Mouse (Mus musculus) left cerebral cortex, postnatal 4 days (tissue): Measurements from ENCODE around the gene Gdf10. TPM values are rescaled to one million over a fixed set of nuclear protein-coding genes. Genes with fewer than 3 reads are reported as not detected.

Source experiments
- DNase-seq: peaks from one replicate; pipeline ENCODE4 v3.0.0-alpha.2; 2022
- intact Hi-C: fragments of 180-260 bp; cut with DNase I; formaldehyde crosslinking; loops from one replicate; pipeline ENCODE4 v1.15.1; 2025
- total RNA-seq, 2 experiments: library from RNA; stranded (reverse); gene quantifications; 2 replicates each; pipeline ENCODE4 v1.2.3; 2021

The Gdf10 gene
- total RNA-seq, 2 experiments from 2014 or later, result 7.7 to 9.2 TPM

DNA sequence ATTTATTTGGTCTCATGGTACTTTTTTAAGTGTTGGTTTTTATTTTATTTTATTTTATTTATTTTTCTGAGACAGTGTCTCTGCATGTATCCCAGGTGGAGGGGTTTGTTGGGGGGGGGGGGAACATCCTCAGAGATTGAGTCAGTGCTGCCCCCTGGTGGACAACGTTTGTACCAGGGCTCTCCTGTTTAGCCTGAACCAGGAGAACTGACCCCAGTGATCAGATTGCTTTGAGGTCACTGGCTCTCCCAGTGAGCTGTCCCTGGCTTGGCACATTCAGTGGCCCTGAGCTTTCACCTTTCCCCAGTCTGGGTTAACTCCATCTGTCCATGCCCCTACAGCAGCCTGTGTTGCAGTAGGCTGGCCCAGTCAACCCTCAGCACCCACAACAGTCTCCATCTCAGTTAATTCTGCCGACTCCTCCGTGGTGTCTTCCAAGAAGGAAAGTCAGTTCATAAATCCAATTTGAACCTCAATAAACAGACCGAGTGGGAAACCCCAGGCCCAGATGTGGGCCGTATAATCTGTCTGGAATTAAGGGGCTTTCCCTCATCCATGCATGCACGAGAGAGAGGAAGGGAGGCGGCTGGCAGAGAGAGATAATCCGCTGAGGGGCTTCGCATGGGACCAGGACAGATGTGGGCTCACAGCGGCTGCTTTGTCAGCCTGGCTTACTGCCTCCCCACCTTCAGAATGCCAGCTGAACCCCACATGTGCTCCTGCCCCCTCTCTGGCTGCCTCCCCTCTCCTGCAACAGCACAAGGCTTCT lies 9.7 kb downstream of the Gdf10 start:
- peak; percentile 81 for DNase-seq
- intact Hi-C loops, result loop anchor here (5.0 kb wide), 1 partner anchor 301 kb away; no protein-coding TSS in a partner anchor

DNA sequence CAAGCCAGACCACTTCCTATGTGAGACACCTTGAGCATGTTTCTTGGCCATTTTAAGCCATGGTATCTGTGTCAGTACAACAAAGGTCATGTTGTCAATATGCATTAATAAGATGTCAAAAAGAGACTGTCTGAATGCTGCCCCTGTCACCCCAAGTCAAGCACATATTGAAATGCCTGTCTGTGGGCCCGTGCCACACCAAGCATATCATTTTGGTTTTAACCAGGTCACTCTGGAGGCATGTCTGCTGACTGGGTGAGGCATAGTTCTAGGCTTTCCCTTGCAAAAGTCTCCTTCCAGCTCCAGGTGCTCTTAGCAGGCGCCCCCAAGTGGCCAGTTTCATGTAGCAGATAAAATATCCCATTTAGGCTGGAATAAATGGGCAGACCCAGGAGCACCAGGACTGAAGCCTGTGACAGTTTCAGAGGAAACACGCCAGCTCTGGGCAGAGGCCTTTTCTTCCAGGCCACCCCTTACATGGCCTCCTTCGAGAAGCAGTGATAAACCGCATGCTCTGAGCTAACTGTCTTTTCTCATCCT lies 10.5 kb downstream of the Gdf10 start:
- DNase-seq, result peak; percentile 72
- intact Hi-C loops, result loop anchor here (5.0 kb wide), 1 partner anchor 302 kb away; no protein-coding TSS in a partner anchor

DNA sequence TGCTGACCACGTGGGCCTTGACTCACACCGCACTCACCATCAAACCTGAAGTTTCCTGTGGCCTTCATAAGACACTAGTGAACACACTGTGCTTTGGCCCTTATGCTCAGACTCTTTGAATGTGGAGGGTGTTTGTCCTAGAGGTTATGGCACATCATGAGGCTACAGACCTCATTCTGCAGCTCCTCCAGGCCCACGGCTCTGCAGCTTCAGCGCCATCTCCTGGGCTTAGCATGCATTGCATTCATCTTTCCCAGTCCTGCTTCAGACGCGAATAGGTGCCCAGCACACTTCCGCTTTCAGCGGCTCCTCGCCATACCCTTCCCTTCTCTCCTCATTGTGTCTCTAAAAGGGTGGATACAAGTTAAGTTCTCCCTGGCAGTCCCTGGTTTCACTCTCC lies 15.7 kb downstream of the Gdf10 start:
- intact Hi-C loops, result no loop called here
- DNase-seq, result peak; percentile 85

DNA sequence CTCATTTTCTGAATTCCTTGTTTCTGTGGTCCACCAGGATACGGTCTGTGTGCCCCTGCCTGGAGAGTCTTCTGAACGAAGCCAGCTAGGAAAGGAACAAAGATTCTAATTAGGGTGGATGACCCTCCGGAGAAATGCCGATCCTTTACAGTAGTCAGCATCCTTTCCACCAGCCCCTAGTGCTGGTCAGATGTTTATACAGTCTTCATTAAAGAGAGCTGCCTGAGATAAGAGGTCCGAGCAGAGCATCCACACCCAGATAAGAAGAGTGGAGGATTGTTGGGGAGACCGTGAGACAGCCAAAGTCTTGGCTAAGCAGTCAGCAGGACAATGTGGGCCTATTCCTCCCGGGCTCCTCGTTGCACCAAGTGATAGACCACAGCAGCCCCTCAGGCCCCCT lies 17.4 kb downstream of the Gdf10 start, which contains the start of gene Gdf2:
Gene Gdf2 (plus strand): TSS at position 301 of the 400 bp plus-strand sequence.
- DNase-seq, result no peak
- intact Hi-C loops, result no loop called here

DNA sequence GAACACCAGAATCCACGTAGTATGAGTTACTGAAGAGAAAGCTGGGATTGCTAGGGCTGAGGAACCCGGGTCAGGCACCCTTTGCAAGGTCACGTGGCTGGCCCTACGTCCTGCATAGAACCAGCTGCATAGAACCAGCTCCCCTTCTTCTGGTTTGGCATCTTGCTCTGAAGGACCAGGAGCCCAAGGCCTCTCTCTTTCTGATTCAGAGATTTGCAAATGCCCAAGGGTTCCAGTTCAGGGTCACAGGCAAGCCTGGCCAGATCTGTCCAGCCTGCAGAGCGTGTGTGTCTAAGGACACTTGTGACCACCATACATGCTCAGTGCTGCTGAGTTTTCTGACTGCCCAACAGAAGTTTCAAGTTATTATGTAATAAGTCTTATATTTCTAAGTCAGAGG lies 18.8 kb downstream of the Gdf10 start:
- intact Hi-C loops, result no loop called here
- no peak for DNase-seq

DNA sequence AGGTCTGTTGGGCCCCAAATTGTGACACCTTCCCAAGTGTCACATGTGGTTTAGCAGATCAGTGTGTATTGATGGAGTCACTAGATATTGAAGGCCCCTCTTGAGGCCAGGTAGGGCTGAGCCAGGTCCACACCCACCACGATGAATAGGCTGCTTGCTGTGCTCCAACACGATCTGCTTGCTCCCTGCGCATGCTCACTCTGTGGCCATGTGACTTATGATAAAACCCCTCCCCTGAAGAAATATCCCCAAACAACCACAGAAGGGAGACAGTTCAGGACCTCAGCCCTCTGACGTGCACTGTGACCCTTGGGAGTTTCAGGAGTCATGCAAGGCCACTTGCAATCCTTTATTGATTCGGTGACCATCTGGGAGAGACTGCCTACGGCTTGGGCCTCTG lies 22.7 kb downstream of the Gdf10 start:
- DNase-seq, result no peak
- intact Hi-C loops, result no loop called here

DNA sequence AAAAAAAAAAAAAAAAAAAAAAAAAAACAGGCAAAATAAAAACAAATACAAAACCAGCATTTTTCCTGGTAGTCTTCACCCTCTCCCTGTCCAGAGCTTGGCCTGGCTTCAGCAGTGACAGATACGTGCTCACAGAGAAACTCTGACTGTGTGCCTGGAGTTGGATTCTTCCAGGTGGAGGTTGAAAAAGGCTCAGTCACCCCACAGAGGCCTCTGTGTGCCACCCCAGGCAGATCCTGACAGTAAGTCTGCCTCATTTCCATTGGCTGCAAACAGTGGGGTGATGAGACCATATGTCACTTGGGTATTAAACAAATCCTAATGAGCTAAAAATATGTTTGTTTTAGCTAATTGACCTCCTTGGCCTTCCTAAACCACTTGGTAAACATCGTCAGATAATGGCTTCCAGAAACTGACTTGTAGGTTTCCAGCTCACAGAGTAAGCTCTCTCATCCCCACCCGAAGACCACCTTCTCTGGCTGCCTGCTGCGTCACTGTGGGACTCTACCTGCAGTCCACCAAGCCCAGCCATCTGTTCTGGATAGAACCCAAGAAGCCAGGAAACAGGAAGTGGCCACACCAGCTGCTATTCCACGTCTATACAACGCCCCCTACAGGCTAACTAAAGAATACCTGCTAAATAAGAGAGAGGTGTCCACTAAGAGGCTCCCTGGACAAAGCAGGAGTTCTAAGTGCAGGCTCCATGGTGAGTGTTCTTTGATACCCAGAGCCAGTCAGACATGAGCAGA lies 29.0 kb downstream of the Gdf10 start:
- no peak for DNase-seq
- intact Hi-C loops, result no loop called here

DNA sequence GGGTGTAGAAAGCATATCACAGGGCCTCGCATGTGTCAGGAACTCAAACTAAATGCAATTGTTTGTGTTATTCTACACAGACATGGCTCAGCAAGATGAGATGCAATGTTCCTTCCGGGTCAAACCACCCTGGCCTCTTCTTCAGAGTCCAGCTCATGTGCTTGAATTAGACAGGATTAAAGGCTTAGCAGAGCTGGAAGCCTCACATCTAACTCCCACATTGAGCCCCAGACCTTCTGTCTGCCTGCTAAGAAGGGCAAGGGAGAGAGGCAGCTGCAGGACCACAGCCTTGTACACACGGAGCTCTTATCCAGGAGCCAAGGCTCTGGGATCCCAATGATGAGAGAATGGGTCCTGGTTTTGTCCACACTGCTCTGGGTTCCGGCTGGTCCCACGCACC lies 30.4 kb downstream of the Gdf10 start, which contains the start of gene Rbp3:
Gene Rbp3 (plus strand): TSS at position 243 of the 400 bp plus-strand sequence.
- intact Hi-C loops, result no loop called here
- DNase-seq, result no peak

DNA sequence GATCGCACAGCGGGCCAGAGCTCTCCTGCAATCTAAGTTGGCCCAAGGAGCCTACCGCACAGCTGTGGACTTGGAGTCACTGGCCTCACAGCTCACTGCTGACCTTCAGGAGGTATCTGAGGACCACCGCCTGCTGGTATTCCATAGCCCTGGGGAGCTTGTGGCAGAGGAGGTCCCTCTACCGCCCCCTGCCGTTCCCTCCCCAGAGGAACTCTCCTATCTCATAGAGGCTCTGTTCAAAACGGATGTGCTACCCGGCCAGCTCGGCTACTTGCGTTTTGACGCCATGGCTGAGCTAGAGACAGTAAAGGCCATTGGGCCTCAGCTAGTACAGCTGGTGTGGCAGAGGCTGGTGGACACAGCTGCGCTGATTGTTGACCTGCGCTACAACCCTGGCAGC lies 32.7 kb downstream of the Gdf10 start:
- no peak for DNase-seq
- intact Hi-C loops, result no loop called here

DNA sequence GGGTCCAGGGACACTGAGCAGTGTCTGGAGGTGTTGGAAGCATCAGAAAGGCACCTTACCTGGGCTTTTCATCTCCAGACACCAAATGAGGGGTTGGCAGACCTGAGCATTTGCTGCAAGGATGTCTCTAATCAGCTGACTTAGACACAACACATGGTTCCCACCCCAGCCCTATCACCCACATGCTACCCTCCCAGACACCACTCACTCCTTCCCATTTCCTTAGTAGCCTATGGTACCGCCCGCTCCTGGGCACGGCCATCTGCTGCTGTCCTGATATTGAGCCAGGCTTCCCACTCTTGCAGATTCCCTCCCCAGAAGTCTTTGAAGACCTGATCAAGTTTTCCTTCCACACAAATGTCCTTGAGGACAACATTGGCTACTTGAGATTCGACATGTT lies 34.8 kb downstream of the Gdf10 start:
- no peak for DNase-seq
- intact Hi-C loops, result no loop called here

DNA sequence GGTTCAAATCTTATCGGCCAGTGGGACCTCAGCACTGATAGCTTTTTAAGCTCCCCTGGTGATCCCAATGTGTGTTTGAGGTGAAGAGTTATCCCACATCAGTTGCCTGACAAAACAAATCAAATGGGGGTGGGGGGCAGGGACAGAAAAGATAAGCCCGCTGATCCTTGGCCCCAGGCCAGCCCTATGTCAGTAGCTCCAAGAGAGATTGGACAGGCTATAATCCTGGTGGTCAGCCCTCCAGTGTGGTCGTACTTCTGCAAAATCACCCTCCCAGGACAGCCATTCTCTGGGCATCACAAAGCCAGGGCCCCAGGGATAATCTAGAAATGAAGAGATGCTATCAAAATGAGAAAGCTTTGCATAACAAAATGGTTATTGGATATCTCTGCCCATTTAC lies 35.5 kb downstream of the Gdf10 start:
- intact Hi-C loops, result no loop called here
- DNase-seq, result no peak

DNA sequence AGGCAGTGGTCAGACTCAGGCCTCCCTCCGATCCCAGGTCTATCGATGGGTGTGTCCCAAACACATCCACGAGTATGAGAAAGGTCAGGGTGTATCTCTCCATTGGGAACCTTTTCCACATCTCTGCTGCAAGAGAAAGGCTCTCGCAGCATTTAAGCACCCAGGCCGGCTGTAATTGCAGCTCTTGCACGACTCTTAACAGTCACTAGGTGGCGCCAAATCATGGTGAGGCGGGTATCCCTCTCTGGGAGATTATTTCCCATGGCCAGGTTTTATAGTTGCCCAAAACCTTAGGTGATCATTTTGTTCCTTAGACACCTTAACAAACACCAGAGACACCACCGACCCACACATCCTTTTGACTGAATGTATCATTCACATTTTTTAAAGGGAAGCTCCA lies 36.0 kb downstream of the Gdf10 start:
- intact Hi-C loops, result no loop called here
- peak; percentile 60 for DNase-seq

DNA sequence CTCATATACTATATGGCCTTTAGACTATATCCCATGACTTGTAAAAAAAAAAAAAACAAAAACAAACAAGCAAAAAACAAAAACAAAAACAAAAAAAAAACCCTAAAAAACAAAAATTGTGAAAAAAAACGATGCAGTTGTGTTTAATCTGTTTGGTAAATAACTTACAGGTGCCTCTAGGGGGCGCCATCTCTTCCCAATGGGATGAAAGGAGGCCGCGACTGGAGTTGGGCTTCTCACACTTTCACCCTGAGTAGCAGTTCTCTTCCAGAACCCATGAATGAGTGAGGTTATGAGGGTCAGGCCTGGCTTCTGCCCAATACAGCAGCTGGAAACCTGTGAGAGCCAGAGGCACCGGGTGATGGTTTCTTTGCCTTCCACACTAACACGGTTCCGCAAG lies 42.3 kb downstream of the Gdf10 start:
- no peak for DNase-seq
- intact Hi-C loops, result no loop called here

DNA sequence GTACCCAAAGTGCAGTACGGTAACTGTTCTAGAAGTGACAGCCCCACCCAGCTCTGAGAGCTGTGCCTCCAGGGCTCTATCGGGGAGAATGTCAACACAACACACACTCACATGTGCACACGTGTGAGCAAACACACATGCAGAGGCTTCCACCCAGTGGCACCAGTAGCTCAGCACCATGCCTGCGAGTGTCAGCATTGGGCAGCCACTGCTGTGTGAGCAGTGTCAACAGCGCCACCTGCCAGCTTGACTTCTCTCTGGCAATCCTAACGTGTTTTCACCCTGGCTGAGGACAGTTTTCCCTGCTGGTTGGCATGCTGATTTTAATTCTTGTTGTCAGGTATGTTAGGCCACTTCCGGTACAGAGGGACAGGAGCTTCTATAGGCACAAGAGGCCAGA lies 49.3 kb downstream of the Gdf10 start:
- peak; percentile 56 for DNase-seq
- intact Hi-C loops, result no loop called here

DNA sequence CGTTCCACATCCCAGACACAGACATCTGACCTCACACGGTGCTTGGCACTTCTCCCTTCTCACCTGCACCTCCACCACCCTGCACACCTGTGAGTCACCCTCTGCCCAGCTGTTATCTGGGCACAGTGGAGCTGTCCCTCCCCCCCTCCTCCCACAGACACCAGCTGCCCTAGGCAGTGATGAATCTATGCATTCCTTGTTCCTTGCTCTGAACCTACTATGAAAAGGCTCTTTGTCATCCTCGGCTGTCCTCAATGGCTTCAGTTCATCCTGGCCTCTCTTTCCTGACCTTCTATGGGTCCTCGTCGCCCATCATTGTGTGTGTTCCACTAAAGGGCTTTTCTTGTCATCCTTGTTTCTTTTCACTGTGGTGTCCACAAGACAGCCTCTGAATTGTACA lies 51.4 kb downstream of the Gdf10 start:
- DNase-seq, result no peak
- intact Hi-C loops, result no loop called here

DNA sequence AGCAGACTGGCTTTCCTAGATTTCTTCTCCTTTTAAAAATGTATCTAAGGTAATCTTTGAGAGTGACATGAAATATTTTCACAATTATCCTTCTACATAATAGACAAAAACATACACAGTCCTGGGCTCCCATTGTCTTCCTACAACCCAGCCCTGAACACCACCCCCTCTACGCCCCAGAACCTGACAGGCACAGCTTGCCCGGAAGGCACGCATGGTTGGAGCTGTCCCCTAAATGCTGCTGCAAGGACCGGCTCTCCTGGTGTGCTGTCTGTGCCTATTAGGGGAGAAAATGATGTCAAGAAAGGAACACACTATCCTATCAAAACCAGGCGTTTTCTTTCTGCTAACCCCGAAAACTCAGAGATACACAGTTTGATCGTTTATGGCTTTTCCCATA lies 54.4 kb downstream of the Gdf10 start:
- peak; percentile 56 for DNase-seq
- intact Hi-C loops, result no loop called here

DNA sequence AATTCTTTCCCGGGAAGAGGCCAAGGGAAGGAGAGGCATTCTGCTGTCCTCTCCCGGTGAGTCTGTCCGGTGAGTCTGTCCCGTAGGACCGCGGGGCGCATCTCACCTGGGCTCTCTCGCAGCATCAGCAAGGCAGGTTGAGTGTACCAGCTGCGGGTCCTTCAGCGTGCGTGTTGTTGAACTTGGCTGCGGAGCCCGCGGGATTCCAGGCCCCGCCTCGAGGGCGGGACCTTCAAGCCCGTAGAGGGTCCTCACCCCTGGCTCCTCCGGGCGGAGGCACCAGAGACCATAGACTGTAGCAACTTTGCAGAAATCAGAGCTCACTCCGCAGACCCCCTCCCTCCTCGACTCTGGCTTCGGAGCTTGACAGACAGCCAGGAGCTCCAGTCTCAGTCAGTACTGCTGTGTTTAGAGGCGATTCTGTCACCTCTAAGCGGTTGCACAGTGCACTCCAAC lies 55.2 kb downstream of the Gdf10 start, which contains the start of gene Zfp488:
Gene Zfp488 (minus strand): TSS at position 161 of the 456 bp plus-strand sequence.
- peak; percentile 60 for DNase-seq
- intact Hi-C loops, result no loop called here
